Mouse (Mus musculus) myocyte (in vitro differentiated cells): ENCODE measurements at regions not wholly inside any gene's neighbourhood (a gene's known extent, or its start where the extent isn't known, plus 50 kb on each side); places are given as distances from the start of the nearest gene placed in this dataset.

Experiments
- H3K27me3 ChIP-seq: one replicate; pipeline ENCODE4 v1.6.1; 2011; ENCODE audit not compliant: control insufficient read depth, insufficient read depth, insufficient read length
- H3K36me3 ChIP-seq: one replicate; pipeline ENCODE4 v1.6.1; 2011; ENCODE audit not compliant: control insufficient read depth, insufficient read depth
- H3K4me2 ChIP-seq: one replicate; pipeline ENCODE4 v1.6.1; 2011; ENCODE audit warnings: low read depth, control low read depth
- H3K4me3 ChIP-seq: one replicate; pipeline ENCODE4 v1.5.1; 2011; ENCODE audit warnings: mild to moderate bottlenecking, control low read depth, moderate library complexity
- H3K79me2 ChIP-seq: one replicate; pipeline ENCODE4 v1.6.1; 2011; ENCODE audit not compliant: control insufficient read depth, insufficient read depth
- H3ac ChIP-seq: one replicate; pipeline ENCODE4 v1.6.1; 2011; ENCODE audit not compliant: control insufficient read depth, insufficient read length
- CEBPB ChIP-seq: IDR thresholded peaks from 2 replicates; pipeline ENCODE4 v1.6.1; 2011; ENCODE audit warnings: mild to moderate bottlenecking, moderate library complexity; ENCODE audit not compliant: poor library complexity, insufficient read depth, severe bottlenecking
- E2F4 ChIP-seq: IDR thresholded peaks from one replicate; pipeline ENCODE4 v1.6.1; 2011; ENCODE audit warnings: mild to moderate bottlenecking, control low read depth, moderate library complexity; ENCODE audit not compliant: insufficient read depth
- MAX ChIP-seq: IDR thresholded peaks from one replicate; pipeline ENCODE4 v1.6.1; 2011; ENCODE audit warnings: low read depth, mild to moderate bottlenecking, control low read depth
- MYOD1 ChIP-seq, 3 experiments: IDR thresholded peaks; one replicate each; pipeline ENCODE4 v1.6.1; 2011; ENCODE audit warnings: control low read depth in 2 of 3, low read depth in 2 of 3, mild to moderate bottlenecking in 2 of 3, moderate library complexity in 1 of 3; ENCODE audit not compliant: insufficient read length in 2 of 3, control insufficient read depth in 1 of 3
- MYOG ChIP-seq, 3 experiments: IDR thresholded peaks; one replicate each; pipeline ENCODE4 v1.6.1; 2011; ENCODE audit warnings: control low read depth in 2 of 3, low read depth in 2 of 3, mild to moderate bottlenecking in 2 of 3; ENCODE audit not compliant: insufficient read length in 2 of 3, control insufficient read depth in 1 of 3, insufficient read depth in 1 of 3
- POLR2A ChIP-seq: IDR thresholded peaks from one replicate; pipeline ENCODE4 v1.6.1; 2011; ENCODE audit warnings: low read depth, mild to moderate bottlenecking, control low read depth, moderate library complexity; ENCODE audit not compliant: insufficient read length
- POLR2AphosphoS2 ChIP-seq: IDR thresholded peaks from one replicate; pipeline ENCODE4 v1.6.1; 2011; ENCODE audit warnings: low read depth, control low read depth; ENCODE audit not compliant: insufficient read length
- REST ChIP-seq: IDR thresholded peaks from one replicate; pipeline ENCODE4 v1.6.1; 2011; ENCODE audit warnings: mild to moderate bottlenecking, control low read depth, moderate library complexity; ENCODE audit not compliant: insufficient read depth, insufficient read length
- SRF ChIP-seq: IDR thresholded peaks from one replicate; pipeline ENCODE4 v1.6.1; 2011; ENCODE audit warnings: low read depth; ENCODE audit not compliant: control insufficient read depth, insufficient read length
- TCF12 ChIP-seq: IDR thresholded peaks from one replicate; pipeline ENCODE4 v1.6.1; 2011; ENCODE audit warnings: mild to moderate bottlenecking, control low read depth; ENCODE audit not compliant: poor library complexity, insufficient read depth, severe bottlenecking
- TCF3 ChIP-seq: IDR thresholded peaks from one replicate; pipeline ENCODE4 v1.6.1; 2011; ENCODE audit warnings: low read depth, control low read depth; ENCODE audit not compliant: insufficient read length
- USF1 ChIP-seq: IDR thresholded peaks from one replicate; pipeline ENCODE4 v1.6.1; 2011; ENCODE audit warnings: low read depth, mild to moderate bottlenecking, control low read depth, moderate library complexity

- H3K27me3 ChIP-seq = no peaks in the 10 kb centered on the region
- no peak overlapping the region for H3K4me3 ChIP-seq
- H3ac ChIP-seq = no peak overlapping the region
- no peaks in the 10 kb centered on the region for H3K79me2 ChIP-seq
- TF ChIP-seq MAX (no peak), TCF3 (no peak), MYOD1 (IDR thresholded peaks at IDR 0.05; ENCODE audit: control insufficient read depth in 1 of 3, insufficient read length in 2 of 3, low read depth in 2 of 3) (no peak), SRF (no peak), REST (no peak), E2F4 (no peak), CEBPB (no peak), POLR2AphosphoS2 (no peak), TCF12 (no peak), POLR2A (no peak), USF1 (no peak), MYOG (IDR thresholded peaks at IDR 0.05; ENCODE audit: control insufficient read depth in 1 of 3, insufficient read depth in 1 of 3, insufficient read length in 2 of 3, low read depth in 2 of 3) (no peak)
- H3K4me2 ChIP-seq = no peak overlapping the region
- H3K36me3 ChIP-seq = no peaks in the 10 kb centered on the region
Observed at GRCm38 (mm10) chr1:56387086-56387485, 250.1 kb downstream of the Hsfy2 start.

- no peak for TF ChIP-seq CEBPB
Observed at GRCm38 (mm10) chr1:56366319-56366718, 270.9 kb downstream of the Hsfy2 start.

GRCm38 (mm10) chr1:56360857-56361256, 276.4 kb downstream of the Hsfy2 start:
- H3K4me3 ChIP-seq = no peak overlapping the region
- H3K4me2 ChIP-seq = no peak overlapping the region
- H3K27me3 ChIP-seq = no peaks in the 10 kb centered on the region
- H3ac ChIP-seq = no peak overlapping the region
- TF ChIP-seq CEBPB (no peak), POLR2A (no peak), MYOD1 (IDR thresholded peaks at IDR 0.05; ENCODE audit: control insufficient read depth in 1 of 3, insufficient read length in 2 of 3, low read depth in 2 of 3) (no peak), USF1 (no peak), REST (no peak), MAX (no peak), SRF (no peak), POLR2AphosphoS2 (no peak)
- H3K79me2 ChIP-seq = no peaks in the 10 kb centered on the region
- no peaks in the 10 kb centered on the region for H3K36me3 ChIP-seq

More at GRCm38 (mm10) chr1:56366319-56366718, 270.9 kb downstream of the Hsfy2 start:
- Histone ChIP-seq H3ac (no peak overlapping the region), H3K4me3 (no peak overlapping the region), H3K27me3 (no peaks in the 10 kb centered on the region), H3K79me2 (no peaks in the 10 kb centered on the region), H3K4me2 (no peak overlapping the region), H3K36me3 (no peaks in the 10 kb centered on the region)

- H3K4me2 ChIP-seq = no peak overlapping the region
- H3K27me3 ChIP-seq = no peaks in the 10 kb centered on the region
- no peak overlapping the region for H3K4me3 ChIP-seq
- no peak overlapping the region for H3ac ChIP-seq
- no peak for TF ChIP-seq REST
- no peak for TF ChIP-seq USF1
- no peak for TF ChIP-seq MYOG (IDR thresholded peaks at IDR 0.05; ENCODE audit: control insufficient read depth in 1 of 3, insufficient read depth in 1 of 3, insufficient read length in 2 of 3, low read depth in 2 of 3)
- TF ChIP-seq CEBPB = no peak
- no peak for TF ChIP-seq MAX
- no peak for TF ChIP-seq POLR2AphosphoS2
- no peak for TF ChIP-seq TCF3
- H3K36me3 ChIP-seq = no peaks in the 10 kb centered on the region
- H3K79me2 ChIP-seq = no peaks in the 10 kb centered on the region
Observed at GRCm38 (mm10) chr1:56346638-56347037, 290.6 kb downstream of the Hsfy2 start.

GRCm38 (mm10) chr1:56344952-56345351, 292.3 kb downstream of the Hsfy2 start:
- TF ChIP-seq MYOG (IDR thresholded peaks at IDR 0.05; ENCODE audit: control insufficient read depth in 1 of 3, insufficient read depth in 1 of 3, insufficient read length in 2 of 3, low read depth in 2 of 3) (no peak), MYOD1 (IDR thresholded peaks at IDR 0.05; ENCODE audit: control insufficient read depth in 1 of 3, insufficient read length in 2 of 3, low read depth in 2 of 3) (no peak), MAX (no peak), SRF (no peak), POLR2A (no peak), USF1 (no peak), E2F4 (no peak), TCF3 (no peak)
- H3K4me2 ChIP-seq = no peak overlapping the region
- H3K27me3 ChIP-seq = no peaks in the 10 kb centered on the region
- no peak overlapping the region for H3ac ChIP-seq
- H3K4me3 ChIP-seq = no peak overlapping the region
- no peaks in the 10 kb centered on the region for H3K79me2 ChIP-seq
- no peaks in the 10 kb centered on the region for H3K36me3 ChIP-seq

GRCm38 (mm10) chr1:56327381-56327780, 309.9 kb downstream of the Hsfy2 start:
- Histone ChIP-seq H3K4me3 (no peak overlapping the region), H3ac (no peak overlapping the region), H3K79me2 (no peaks in the 10 kb centered on the region), H3K27me3 (no peaks in the 10 kb centered on the region), H3K36me3 (no peaks in the 10 kb centered on the region), H3K4me2 (no peak overlapping the region)
- no peak for TF ChIP-seq CEBPB
- TF ChIP-seq POLR2A = no peak
- TF ChIP-seq SRF = no peak
- no peak for TF ChIP-seq USF1
- TF ChIP-seq MAX = no peak
- no peak for TF ChIP-seq TCF3
- no peak for TF ChIP-seq E2F4
